Mouse (Mus musculus) liver, embryonic 14.5 days (tissue): ENCODE results near the gene Prune2.

Experiments
- CTCF ChIP-seq: IDR thresholded peaks from 2 replicates; pipeline ENCODE4 v1.5.1; 2016; ENCODE audit warnings: antibody characterized with exemption, low read depth, control low read depth
- EP300 ChIP-seq: IDR thresholded peaks from 2 replicates; pipeline ENCODE4 v1.6.1; 2016; ENCODE audit warnings: antibody characterized with exemption, low read depth

- TF ChIP-seq CTCF (no peak), EP300 (no peak)
Measured at GRCm38 (mm10) chr19:17097210-17097609, 141.3 kb downstream of the Prune2 start.
